Mouse (Mus musculus) neural tube, embryonic 12.5 days (tissue): Measurements from ENCODE around the gene Pgf. TPM values are rescaled to one million over a fixed set of nuclear protein-coding genes. Genes with fewer than 3 reads are reported as not detected.

ENCODE experiments used
- ATAC-seq: fragments of 200-750 bp; cut with Nextera tagmentation; 2 replicates; pipeline ENCODE4 v1.8.0; 2017; ENCODE audit warnings: low read depth, mild to moderate bottlenecking, moderate TSS enrichment, moderate library complexity; ENCODE audit not compliant: low FRiP score
- H3K27ac ChIP-seq: fragments of 300-500 bp; sonication (generic); 2 replicates; pipeline ENCODE4 v1.5.1; 2016
- H3K27me3 ChIP-seq: fragments of 300-500 bp; sonication (generic); replicated peaks from 2 replicates; pipeline ENCODE4 v1.6.1; 2016; ENCODE audit warnings: mild to moderate bottlenecking
- H3K36me3 ChIP-seq: fragments of 300-500 bp; sonication (generic); 2 replicates; pipeline ENCODE4 v1.6.1; 2016; ENCODE audit warnings: mild to moderate bottlenecking
- H3K4me1 ChIP-seq: fragments of 300-500 bp; sonication (generic); 2 replicates; pipeline ENCODE4 v1.6.1; 2016
- H3K4me2 ChIP-seq: fragments of 300-500 bp; sonication (generic); replicated peaks from 2 replicates; pipeline ENCODE4 v1.6.1; 2016; ENCODE audit warnings: mild to moderate bottlenecking
- H3K4me3 ChIP-seq: fragments of 300-500 bp; sonication (generic); 2 replicates; pipeline ENCODE4 v1.5.1; 2016
- H3K9ac ChIP-seq: fragments of 300-500 bp; sonication (generic); 2 replicates; pipeline ENCODE4 v1.6.1; 2016; ENCODE audit warnings: mild to moderate bottlenecking
- H3K9me3 ChIP-seq: fragments of 300-500 bp; sonication (generic); 2 replicates; pipeline ENCODE4 v1.6.1; 2016; ENCODE audit warnings: mild to moderate bottlenecking
- WGBS: fragments of 180-500 bp; shearing (Covaris S2); methylation state at CpG from one replicate; pipeline ENCODE4 v1.1.7; 2016; 5-methylcytosine and 5-hydroxymethylcytosine counted together
- polyA plus RNA-seq: library from polyadenylated mRNA; unstranded; fragments of >200 nt; fragmentation: Nextera tagmentation; extraction: Ambion mirVana; gene quantifications from 2 replicates; pipeline ENCODE4 v1.2.1, GENCODE M21; 2016

Gene Pgf
- 9.7 and 10.9 TPM in 2 replicates for polyA plus RNA-seq

DNA sequence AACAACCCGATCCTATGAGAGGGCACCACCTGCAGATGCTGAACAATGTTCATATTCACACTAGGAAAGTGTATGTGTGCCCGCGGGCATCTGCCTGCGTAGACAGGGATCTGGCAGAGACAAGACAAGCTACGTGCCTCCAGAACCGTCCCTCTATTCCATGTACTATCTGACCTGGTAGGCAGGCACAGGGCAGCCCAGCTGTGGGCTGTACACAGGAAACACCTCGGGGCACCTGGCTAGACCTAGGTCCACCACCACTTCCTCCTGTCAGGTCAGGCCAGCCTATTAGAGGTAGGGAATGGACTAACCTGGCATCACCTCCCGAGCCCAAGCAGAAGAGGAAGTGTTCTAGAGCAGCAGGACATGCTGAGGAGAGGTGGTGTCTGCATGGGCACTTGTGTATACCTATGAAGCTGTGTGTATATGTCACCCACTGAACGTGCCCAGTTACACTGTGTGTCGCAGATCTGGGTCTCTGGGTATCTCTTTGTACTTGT lies at the start of gene Pgf:
TSS of gene Pgf (minus strand) at position 51 of the 500 bp plus-strand sequence.
- H3K9ac ChIP-seq = peak within 1 kb of the TSS; percentile 38; the same call in 1 of the 2 replicates
- peaks cover 44% of the 10 kb centered on the region for H3K4me1 ChIP-seq
- peaks cover 22% of the 10 kb centered on the region for H3K27me3 ChIP-seq
- ATAC-seq = no peak
- 76% methylated on average over 10 of the region's 10 CpGs for WGBS
- peak within 1 kb of the TSS; percentile 26 for H3K4me3 ChIP-seq
- H3K27ac ChIP-seq = no peak within 1 kb of the TSS
- H3K36me3 ChIP-seq = no peaks in the 10 kb centered on the region
- peak within 1 kb of the TSS; percentile 64 for H3K4me2 ChIP-seq
- no peaks in the 10 kb centered on the region for H3K9me3 ChIP-seq

GRCm38 (mm10) chr12:85227227-85227626 lies 49.6 kb upstream of the Pgf start:
- H3K36me3 ChIP-seq = peaks cover 50% of the 10 kb centered on the region

GRCm38 (mm10) chr12:85219905-85220290 lies 42.3 kb upstream of the Pgf start:
- Histone ChIP-seq H3K4me3 (peak overlapping the region; percentile 80), H3K9ac (peak overlapping the region; percentile 73), H3K27me3 (no peaks in the 10 kb centered on the region), H3K4me1 (peaks cover 18% of the 10 kb centered on the region), H3K9me3 (no peaks in the 10 kb centered on the region), H3K36me3 (peaks cover 38% of the 10 kb centered on the region), H3K27ac (no peak overlapping the region), H3K4me2 (peak overlapping the region; percentile 98)
- no peak; the same call in 1 of the 2 replicates for ATAC-seq
- 5% methylated on average over 12 of the region's 12 CpGs for WGBS

More at GRCm38 (mm10) chr12:85227227-85227626, 49.6 kb upstream of the Pgf start:
- Histone ChIP-seq H3K4me3 (no peak overlapping the region), H3K27me3 (no peaks in the 10 kb centered on the region), H3K4me1 (no peaks in the 10 kb centered on the region), H3K4me2 (no peak overlapping the region), H3K9ac (no peak overlapping the region), H3K27ac (no peak overlapping the region), H3K9me3 (no peaks in the 10 kb centered on the region)
- 84% methylated on average over 7 of the region's 7 CpGs for WGBS
- no peak for ATAC-seq

GRCm38 (mm10) chr12:85219236-85219904 lies 41.8 kb upstream of the Pgf start, which contains the start of gene Eif2b2:
Eif2b2 (plus strand) TSS chr12:85219481.
- ATAC-seq = peak; percentile 99
- under 1% methylated on average over 54 of the region's 54 CpGs for WGBS
- Histone ChIP-seq H3K9me3 (no peaks in the 10 kb centered on the region), H3K27me3 (no peaks in the 10 kb centered on the region), H3K36me3 (peaks cover 33% of the 10 kb centered on the region), H3K4me2 (peak within 1 kb of the TSS; percentile 98), H3K9ac (peak within 1 kb of the TSS; percentile 73), H3K4me1 (peaks cover 18% of the 10 kb centered on the region), H3K4me3 (peak within 1 kb of the TSS; percentile 80), H3K27ac (no peak within 1 kb of the TSS)

- Histone ChIP-seq H3K4me1 (peaks cover 18% of the 10 kb centered on the region), H3K9ac (no peak overlapping the region), H3K4me2 (no peak overlapping the region), H3K27ac (no peak overlapping the region), H3K36me3 (peaks cover 17% of the 10 kb centered on the region), H3K4me3 (no peak overlapping the region), H3K27me3 (no peaks in the 10 kb centered on the region), H3K9me3 (no peaks in the 10 kb centered on the region)
- 87% methylated on average over 2 of the region's 2 CpGs for WGBS
- ATAC-seq = no peak
Observed at GRCm38 (mm10) chr12:85217733-85218310, 40.2 kb upstream of the Pgf start.

- peaks cover 9% of the 10 kb centered on the region for H3K4me1 ChIP-seq
- ATAC-seq = no peak
- H3K4me2 ChIP-seq = no peak overlapping the region
- H3K9ac ChIP-seq = no peak overlapping the region
- H3K27ac ChIP-seq = no peak overlapping the region
- H3K36me3 ChIP-seq = no peaks in the 10 kb centered on the region
- H3K9me3 ChIP-seq = no peaks in the 10 kb centered on the region
- no peaks in the 10 kb centered on the region for H3K27me3 ChIP-seq
- 88% methylated on average over 5 of the region's 5 CpGs for WGBS
- no peak overlapping the region for H3K4me3 ChIP-seq
Observed at GRCm38 (mm10) chr12:85215031-85215430, 37.4 kb upstream of the Pgf start.

GRCm38 (mm10) chr12:85208687-85209199 lies 31.2 kb upstream of the Pgf start:
- 36% methylated on average over 7 of the region's 7 CpGs for WGBS
- no peak overlapping the region for H3K4me3 ChIP-seq
- H3K4me2 ChIP-seq = no peak overlapping the region
- H3K9ac ChIP-seq = no peak overlapping the region
- H3K9me3 ChIP-seq = no peaks in the 10 kb centered on the region
- no peak for ATAC-seq
- H3K27me3 ChIP-seq = no peaks in the 10 kb centered on the region
- H3K36me3 ChIP-seq = no peaks in the 10 kb centered on the region
- no peak overlapping the region for H3K27ac ChIP-seq
- no peaks in the 10 kb centered on the region for H3K4me1 ChIP-seq

DNA sequence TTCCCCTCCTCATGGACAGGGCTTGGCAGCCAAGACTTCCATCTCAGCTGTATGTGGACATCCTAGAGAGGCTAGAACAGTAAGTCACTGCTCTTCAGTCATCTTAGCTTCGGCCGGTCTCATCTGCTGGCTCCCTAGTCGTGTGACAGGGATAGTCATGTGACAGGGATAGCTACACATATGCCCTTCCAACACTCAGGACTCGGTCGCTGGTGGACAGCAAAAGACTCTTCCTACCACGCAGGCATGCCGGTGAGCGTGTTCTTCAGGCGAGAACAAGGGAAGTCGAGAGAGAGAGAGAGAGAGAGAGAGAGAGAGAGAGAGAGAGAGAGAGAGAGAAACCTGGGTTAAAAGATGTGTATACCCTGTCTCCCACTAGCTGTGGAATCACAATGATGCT lies 27.8 kb upstream of the Pgf start:
- no peak for ATAC-seq
- H3K36me3 ChIP-seq = no peaks in the 10 kb centered on the region
- no peaks in the 10 kb centered on the region for H3K27me3 ChIP-seq
- no peak overlapping the region for H3K9ac ChIP-seq
- H3K27ac ChIP-seq = no peak overlapping the region
- H3K4me3 ChIP-seq = no peak overlapping the region
- WGBS = 90% methylated on average over 10 of the region's 10 CpGs
- peaks cover 9% of the 10 kb centered on the region for H3K4me1 ChIP-seq
- no peaks in the 10 kb centered on the region for H3K9me3 ChIP-seq
- no peak overlapping the region for H3K4me2 ChIP-seq

DNA sequence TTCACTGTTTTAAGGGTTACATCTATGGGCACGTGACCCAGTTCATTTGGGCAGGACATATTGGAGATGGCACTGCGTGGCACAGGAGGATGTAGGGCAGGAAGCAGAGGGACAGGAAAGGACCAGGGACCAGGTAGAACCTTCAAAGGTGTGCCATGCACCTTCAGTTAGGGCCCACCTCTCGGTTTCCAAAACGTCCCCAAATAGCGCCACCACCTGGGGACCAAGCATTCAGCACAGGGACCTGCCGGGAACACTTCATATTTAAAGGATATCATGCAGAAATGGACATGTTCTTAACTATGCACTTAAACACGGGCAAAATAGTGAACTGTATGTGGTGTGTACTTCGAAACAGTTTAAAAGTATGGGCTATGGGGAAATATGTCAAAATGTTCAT lies 26.5 kb upstream of the Pgf start:
- Histone ChIP-seq H3K9me3 (no peaks in the 10 kb centered on the region), H3K27me3 (no peaks in the 10 kb centered on the region), H3K9ac (no peak overlapping the region), H3K4me3 (no peak overlapping the region), H3K4me2 (no peak overlapping the region), H3K36me3 (no peaks in the 10 kb centered on the region), H3K4me1 (peaks cover 9% of the 10 kb centered on the region), H3K27ac (no peak overlapping the region)
- 53% methylated on average over 8 of the region's 8 CpGs for WGBS
- ATAC-seq = no peak

GRCm38 (mm10) chr12:85203699-85204098 lies 26.1 kb upstream of the Pgf start:
- WGBS = 87% methylated on average over 5 of the region's 5 CpGs
- H3K4me2 ChIP-seq = no peak overlapping the region
- no peaks in the 10 kb centered on the region for H3K9me3 ChIP-seq
- no peak overlapping the region for H3K4me3 ChIP-seq
- H3K4me1 ChIP-seq = peaks cover 9% of the 10 kb centered on the region
- no peak overlapping the region for H3K9ac ChIP-seq
- no peak for ATAC-seq
- H3K27ac ChIP-seq = no peak overlapping the region
- H3K36me3 ChIP-seq = no peaks in the 10 kb centered on the region
- no peaks in the 10 kb centered on the region for H3K27me3 ChIP-seq

DNA sequence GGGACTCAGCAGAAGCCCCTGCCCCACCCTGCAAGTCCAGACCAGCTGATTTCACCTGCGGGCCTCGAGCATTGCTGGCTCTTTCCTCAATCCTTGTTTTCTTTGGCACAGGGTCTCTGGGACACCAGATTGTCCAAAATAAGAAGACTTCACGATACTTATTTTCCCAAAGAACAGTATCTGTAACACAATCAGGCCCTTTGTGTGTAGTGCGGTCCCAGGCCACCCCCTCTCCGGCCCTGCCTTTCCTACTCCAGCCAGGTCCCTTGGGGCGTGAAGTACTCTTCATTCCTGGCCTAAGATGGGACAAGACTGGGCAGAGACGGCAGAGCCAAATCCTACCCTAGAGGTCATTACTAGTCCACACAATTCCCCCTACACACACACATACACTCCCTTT lies 24.6 kb upstream of the Pgf start:
- no peak overlapping the region for H3K4me3 ChIP-seq
- H3K27me3 ChIP-seq = no peaks in the 10 kb centered on the region
- no peaks in the 10 kb centered on the region for H3K36me3 ChIP-seq
- H3K4me1 ChIP-seq = peaks cover 16% of the 10 kb centered on the region
- no peak overlapping the region for H3K9ac ChIP-seq
- 85% methylated on average over 7 of the region's 7 CpGs for WGBS
- H3K4me2 ChIP-seq = no peak overlapping the region
- no peaks in the 10 kb centered on the region for H3K9me3 ChIP-seq
- no peak for ATAC-seq
- no peak overlapping the region for H3K27ac ChIP-seq

- Histone ChIP-seq H3K4me1 (peaks cover 19% of the 10 kb centered on the region), H3K27ac (no peak overlapping the region), H3K4me2 (no peak overlapping the region), H3K9ac (no peak overlapping the region), H3K4me3 (no peak overlapping the region), H3K9me3 (no peaks in the 10 kb centered on the region), H3K27me3 (no peaks in the 10 kb centered on the region), H3K36me3 (no peaks in the 10 kb centered on the region)
- WGBS = 77% methylated on average over 2 of the region's 2 CpGs
- ATAC-seq = no peak
Observed at GRCm38 (mm10) chr12:85201830-85202147, 24.2 kb upstream of the Pgf start.
